Mouse (Mus musculus) spleen, postnatal 36 days (tissue): ENCODE measurements around the gene Col11a2.
"Not testable (repeated sequence)": the region's sequence is repeated elsewhere in the genome, so short reads cannot be mapped to it uniquely, and the experiment has no call there.

Source experiments
- DNase-seq, 2 experiments: peaks; one replicate each; pipeline ENCODE4 v3.0.0; 2022; ENCODE audit warnings: low spot score in 2 of 2, mixed read lengths in 1 of 2

Col11a2 gene

GRCm38 (mm10) chr17:34038878-34039561 lies at the start of gene Col11a2:
Gene Col11a2 (plus strand): TSS chr17:34039437.
- DNase-seq, result no peak

GRCm38 (mm10) chr17:33991788-33992664 lies 47.2 kb upstream of the Col11a2 start:
- DNase-seq, result peak; percentile 41 to 59

- no peak for DNase-seq
Observed at GRCm38 (mm10) chr17:33994959-33995358, 44.3 kb upstream of the Col11a2 start.

GRCm38 (mm10) chr17:33995651-33996050 lies 43.6 kb upstream of the Col11a2 start:
- DNase-seq, result no peak

DNA sequence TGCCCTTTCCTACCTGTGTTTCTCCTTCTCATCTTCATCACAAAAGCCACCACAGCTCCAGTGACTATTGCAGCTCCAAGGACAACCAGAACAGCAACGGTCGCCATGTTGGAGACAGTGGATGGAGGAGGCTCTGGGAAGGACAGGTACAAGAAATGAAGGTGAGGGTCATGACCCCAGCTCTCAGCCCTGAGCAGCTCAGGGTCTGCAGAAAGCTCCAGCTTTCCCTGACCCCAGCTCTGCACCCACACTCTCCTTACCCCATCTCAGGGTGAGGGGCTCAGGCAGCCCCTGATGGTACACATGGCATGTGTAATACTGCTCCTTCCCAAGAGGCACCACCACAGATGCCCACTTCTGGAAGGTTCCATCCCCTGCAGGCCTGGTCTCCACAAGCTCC lies 42.2 kb upstream of the Col11a2 start:
- DNase-seq, result not testable (repeated sequence)

DNA sequence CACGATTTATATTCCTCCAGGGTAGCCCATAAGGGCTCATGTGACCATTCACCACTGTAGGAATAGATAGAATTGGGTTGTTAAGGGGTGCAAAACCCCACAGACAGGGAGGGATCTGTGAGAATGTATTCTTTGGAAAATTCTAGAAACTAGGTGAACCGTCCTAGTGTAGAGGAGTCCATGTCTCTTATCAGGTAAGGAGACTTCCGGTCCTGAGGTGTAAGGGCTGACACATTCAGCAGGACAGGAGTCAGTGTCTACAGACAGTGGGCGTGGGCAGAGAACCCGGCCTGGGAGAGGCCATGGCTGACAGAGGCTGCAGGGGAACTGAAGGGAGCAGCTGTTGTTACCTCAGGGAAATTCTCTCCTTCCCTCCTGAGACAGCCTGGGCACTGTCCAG lies 40.5 kb upstream of the Col11a2 start:
- DNase-seq, result not testable (repeated sequence)

- DNase-seq, result peak in 1 of 2 experiments; percentile 24
Observed at GRCm38 (mm10) chr17:33999341-34000149, 39.7 kb upstream of the Col11a2 start.

DNA sequence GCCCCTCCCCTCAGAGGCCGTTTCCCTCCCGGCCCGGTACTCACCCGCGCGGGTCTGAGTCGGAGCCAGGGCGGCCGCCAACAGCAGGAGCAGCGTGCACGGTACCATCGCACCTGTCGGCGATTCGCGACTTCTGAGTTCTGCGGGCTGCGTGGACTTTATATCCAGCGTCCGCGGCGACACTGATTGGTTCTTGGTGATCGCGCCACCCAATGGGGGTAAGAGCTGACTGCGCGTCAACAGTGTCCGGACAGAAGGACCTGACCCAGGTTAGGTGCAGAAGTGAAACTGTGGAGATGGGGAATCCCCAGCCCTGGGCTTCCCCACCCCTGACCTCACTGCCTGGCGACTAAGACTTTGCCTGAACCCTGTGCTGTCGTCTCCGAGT lies 39.1 kb upstream of the Col11a2 start, which contains the start of gene H2-K1:
Gene H2-K1, minus strand, starts transcription at position 198 of the 388 bp plus-strand sequence.
- peak; percentile 97 to 98 for DNase-seq

GRCm38 (mm10) chr17:34000796-34001195 lies 38.4 kb upstream of the Col11a2 start:
- DNase-seq, result not testable (repeated sequence)

DNA sequence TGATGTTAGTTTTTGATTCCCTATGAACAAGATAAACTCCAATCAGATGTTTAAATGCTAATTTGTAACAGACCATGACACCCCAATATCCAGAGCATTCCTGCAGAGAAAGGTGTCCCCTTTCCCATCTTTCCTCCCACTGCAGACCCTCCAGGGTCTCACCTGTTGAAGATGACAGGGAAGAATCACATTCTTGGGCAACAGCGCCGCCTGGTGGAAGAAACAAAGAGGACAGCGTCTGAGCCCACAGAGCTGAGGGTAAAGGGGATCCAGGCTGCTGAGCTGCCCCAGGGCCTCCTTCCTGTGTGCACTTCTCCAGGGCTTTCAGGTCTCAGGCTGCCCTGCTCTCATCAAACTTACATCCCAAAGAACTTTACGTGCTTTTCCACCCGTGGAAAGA lies 35.8 kb upstream of the Col11a2 start:
- DNase-seq, result no peak

GRCm38 (mm10) chr17:34006570-34006969 lies 32.7 kb upstream of the Col11a2 start:
- no peak for DNase-seq

GRCm38 (mm10) chr17:34010156-34010555 lies 29.1 kb upstream of the Col11a2 start:
- DNase-seq, result no peak

- DNase-seq, result no peak
Observed at GRCm38 (mm10) chr17:34013436-34013835, 25.8 kb upstream of the Col11a2 start.

- DNase-seq, result no peak
Observed at GRCm38 (mm10) chr17:34021539-34022413, 17.5 kb upstream of the Col11a2 start.

DNA sequence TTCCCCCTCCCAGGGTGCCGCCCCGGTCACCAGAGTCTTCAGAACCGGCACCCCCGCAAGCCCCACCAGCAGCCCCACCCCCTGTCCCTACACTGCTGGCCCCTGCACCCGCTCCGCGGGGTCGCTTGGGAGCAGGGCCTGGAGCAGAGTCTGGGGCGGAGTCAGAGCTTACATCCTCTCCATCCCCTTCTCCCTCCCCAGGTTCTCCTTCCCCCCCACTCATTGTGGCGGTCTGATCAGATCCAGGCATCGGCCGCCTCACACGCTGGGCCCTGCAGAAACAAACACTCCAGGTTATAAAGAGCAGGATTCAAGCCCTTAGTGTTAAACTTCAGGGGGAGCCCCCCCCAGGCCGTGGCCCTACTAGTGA lies 16.8 kb upstream of the Col11a2 start:
- no peak for DNase-seq

DNA sequence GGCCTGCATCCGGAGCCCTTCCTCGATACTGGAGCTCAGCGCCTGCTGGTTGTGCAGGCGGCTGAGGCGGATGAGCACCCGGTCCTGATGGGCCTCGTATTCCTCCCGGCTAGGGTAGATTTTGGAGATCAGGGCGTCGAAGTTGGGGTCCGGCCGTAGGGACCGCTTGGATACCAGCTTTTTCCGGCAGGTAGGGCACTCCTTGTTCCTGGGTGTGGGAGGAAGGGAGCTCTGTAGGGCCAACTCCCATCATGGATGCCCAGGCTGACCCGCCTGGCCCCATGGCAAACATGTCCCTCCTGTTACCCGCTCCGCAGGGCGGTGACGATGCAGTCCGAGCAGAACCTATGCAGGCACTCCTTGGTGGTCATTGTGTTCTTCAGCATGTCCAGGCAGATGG lies 16.2 kb upstream of the Col11a2 start:
- DNase-seq, result no peak

DNA sequence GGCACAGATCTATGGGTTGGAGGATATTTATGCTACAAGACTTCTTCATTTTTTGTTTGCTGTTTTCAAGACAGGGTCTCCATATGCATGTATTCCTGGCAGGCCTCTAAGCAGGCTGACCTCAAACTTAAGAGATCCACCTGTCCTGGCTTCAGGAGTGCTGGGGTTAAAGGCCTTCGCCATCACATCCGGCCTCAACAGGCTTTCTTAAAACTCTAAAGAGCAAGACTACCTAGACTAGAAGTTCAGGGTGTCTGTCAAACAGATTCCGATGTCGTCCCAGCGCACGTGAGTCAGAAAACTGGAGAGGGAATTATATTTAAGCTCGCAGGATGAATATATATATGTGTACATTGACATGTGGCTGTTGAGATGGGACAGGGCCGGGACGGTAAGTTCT lies 15.6 kb upstream of the Col11a2 start:
- DNase-seq, result no peak

GRCm38 (mm10) chr17:34024317-34024821 lies 14.9 kb upstream of the Col11a2 start, which contains the start of gene Ring1:
Gene Ring1 (minus strand): TSS chr17:34024680.
- DNase-seq, result peak; percentile 81

- DNase-seq, result no peak
Observed at GRCm38 (mm10) chr17:34024861-34025755, 14.1 kb upstream of the Col11a2 start.

GRCm38 (mm10) chr17:34025756-34026151 lies 13.5 kb upstream of the Col11a2 start:
- no peak for DNase-seq
